Mouse (Mus musculus): ENCODE data around the gene Hcfc1r1. TPM values are rescaled to one million over a fixed set of nuclear protein-coding genes. Genes with fewer than 3 reads are reported as not detected.

Hcfc1r1 gene
- polyA plus RNA-seq, 1 experiment from 2014 or later = 47.9 TPM

DNA sequence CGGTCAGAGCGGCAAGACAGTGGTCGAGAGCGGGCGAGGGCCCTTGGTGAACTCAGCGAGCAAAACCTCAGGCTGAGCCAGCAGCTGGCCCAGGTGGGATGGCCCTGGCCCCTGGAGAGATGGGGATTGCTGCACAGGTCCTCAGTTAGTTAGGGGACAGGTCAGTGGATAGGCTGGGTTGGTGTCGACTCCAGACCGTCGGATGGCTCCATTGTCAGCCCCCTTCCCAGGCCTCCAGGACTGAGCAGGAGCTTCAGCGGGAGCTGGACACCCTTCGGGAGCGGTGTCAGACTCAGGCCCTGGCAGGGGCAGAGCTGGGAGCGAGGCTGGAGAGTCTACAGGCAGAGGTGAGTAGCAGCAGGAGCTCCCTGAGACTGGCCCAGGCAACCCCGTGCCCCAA is 7.9 kb upstream of the Hcfc1r1 start:
- ATAC-seq (replicated peaks; ENCODE audit: insufficient number of reproducible peaks, low FRiP score, low TSS enrichment, low read depth) (no peak; the same call in 1 of the 2 replicates), DNase-seq (ENCODE audit: low spot score) (no peak)
- peaks cover 3% of the 10 kb centered on the region; the same call in 1 of the 2 replicates for H3K36me3 ChIP-seq (replicated peaks; ENCODE audit: control insufficient read depth, insufficient read depth, low read depth, low read length)
- no peaks in the 10 kb centered on the region for H3K4me1 ChIP-seq (ENCODE audit: control insufficient read depth, insufficient read depth, low read length)
- H3K4me2 ChIP-seq (ENCODE audit: low read depth, low read length) = no peak overlapping the region
- no peak overlapping the region for H3K9ac ChIP-seq (replicated peaks; ENCODE audit: low read length)
- peaks cover 14% of the 10 kb centered on the region for H3K27me3 ChIP-seq (ENCODE audit: control insufficient read depth, insufficient read depth, low read length)
- H3K4me3 ChIP-seq (ENCODE audit: low read depth, low read length) = no peak overlapping the region
- no peak overlapping the region for H3K27ac ChIP-seq (replicated peaks; ENCODE audit: low read depth, low read length)
- 80% methylated on average over 14 of the region's 14 CpGs for WGBS
- H3K9me3 ChIP-seq (replicated peaks; ENCODE audit: control insufficient read depth, low read length) = no peaks in the 10 kb centered on the region

DNA sequence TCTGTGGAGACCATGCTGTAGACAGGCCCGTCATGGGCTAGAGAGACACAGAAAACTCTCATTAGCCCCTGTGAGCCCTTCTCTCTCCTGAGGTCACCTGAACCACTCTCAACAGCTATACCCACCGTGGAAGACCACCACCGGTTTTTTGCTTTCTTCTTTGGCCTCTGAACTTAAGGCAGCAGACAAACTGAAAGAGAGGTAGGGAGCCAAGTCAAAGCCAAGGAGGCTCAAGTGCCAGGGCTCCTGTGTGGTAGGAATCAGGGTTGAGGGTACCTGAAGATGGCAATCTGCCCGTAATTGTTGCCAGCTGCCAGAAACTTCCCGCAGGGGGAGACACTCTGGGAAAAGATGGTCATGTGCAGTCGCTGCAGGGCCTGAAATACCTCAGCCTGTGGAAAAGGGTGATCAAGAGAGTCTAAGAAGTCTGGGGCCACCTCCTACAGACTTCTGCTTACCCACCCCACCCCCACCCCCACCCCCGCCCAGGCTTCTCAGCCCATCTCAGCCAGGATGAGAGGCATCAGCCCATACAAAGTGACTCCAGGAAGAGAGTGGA is 2.8 kb upstream of the Hcfc1r1 start:
- Histone ChIP-seq H3K9me3 (replicated peaks; ENCODE audit: control insufficient read depth, low read length) (no peaks in the 10 kb centered on the region), H3K4me2 (ENCODE audit: low read depth, low read length) (no peak overlapping the region), H3K27ac (replicated peaks; ENCODE audit: low read depth, low read length) (no peak overlapping the region), H3K27me3 (ENCODE audit: control insufficient read depth, insufficient read depth, low read length) (no peaks in the 10 kb centered on the region), H3K9ac (replicated peaks; ENCODE audit: low read length) (no peak overlapping the region), H3K4me1 (ENCODE audit: control insufficient read depth, insufficient read depth, low read length) (peaks cover 3% of the 10 kb centered on the region; the same call in 1 of the 2 replicates), H3K4me3 (ENCODE audit: low read depth, low read length) (no peak overlapping the region), H3K36me3 (replicated peaks; ENCODE audit: control insufficient read depth, insufficient read depth, low read depth, low read length) (peaks cover 3% of the 10 kb centered on the region; the same call in 1 of the 2 replicates)
- WGBS = 80% methylated on average over 7 of the region's 7 CpGs
- DNase-seq (ENCODE audit: low spot score) (no peak), ATAC-seq (replicated peaks; ENCODE audit: insufficient number of reproducible peaks, low FRiP score, low TSS enrichment, low read depth) (no peak)

DNA sequence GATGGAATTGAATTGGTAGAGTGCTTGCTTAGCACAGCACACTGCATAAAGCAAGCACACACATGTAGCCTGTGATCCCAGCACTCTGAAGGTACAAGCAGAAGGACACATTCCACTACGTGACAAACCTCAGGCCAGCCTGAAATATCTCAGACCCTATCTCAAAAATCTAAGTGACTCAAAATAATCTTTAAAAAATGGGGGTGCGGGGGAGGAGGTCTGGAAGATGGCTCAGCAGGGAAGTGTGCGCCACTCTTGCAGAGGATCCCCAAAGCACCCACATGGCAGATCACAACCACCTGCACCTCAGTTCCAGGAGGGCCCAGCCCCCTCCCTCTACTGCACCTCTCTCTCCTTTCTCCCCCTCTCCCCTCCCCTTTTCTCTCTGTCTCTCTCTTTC is 1.9 kb upstream of the Hcfc1r1 start:
- WGBS = 82% methylated on average over 3 of the region's 3 CpGs

DNA sequence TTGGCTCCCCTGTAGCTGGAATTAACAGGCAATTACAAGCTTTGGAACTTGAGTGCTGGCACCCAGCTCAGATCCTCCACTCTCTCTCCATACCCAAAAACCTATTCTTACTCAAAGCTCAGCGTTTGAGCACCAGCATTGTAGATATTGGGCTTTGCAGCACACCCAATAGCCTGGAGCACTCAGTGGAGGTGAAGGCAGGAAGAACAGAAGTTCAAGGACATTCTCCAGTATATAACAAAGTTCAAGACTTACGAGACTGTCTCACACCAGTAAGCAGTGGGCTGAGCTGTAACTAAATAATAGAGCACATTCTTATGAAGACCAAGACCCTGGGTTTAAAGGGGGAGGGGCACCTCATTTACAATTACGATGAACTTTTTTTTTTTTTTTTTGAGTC is 635 bp upstream of the Hcfc1r1 start:
- H3K9me3 ChIP-seq (replicated peaks; ENCODE audit: control insufficient read depth, low read length) = no peaks in the 10 kb centered on the region
- H3K9ac ChIP-seq (replicated peaks; ENCODE audit: low read length) = no peak overlapping the region
- H3K4me2 ChIP-seq (ENCODE audit: low read depth, low read length) = peak overlapping the region; percentile 74; the same call in 1 of the 2 replicates
- DNase-seq (ENCODE audit: low spot score) = no peak
- peaks cover 3% of the 10 kb centered on the region; the same call in 1 of the 2 replicates for H3K36me3 ChIP-seq (replicated peaks; ENCODE audit: control insufficient read depth, insufficient read depth, low read depth, low read length)
- H3K27ac ChIP-seq (replicated peaks; ENCODE audit: low read depth, low read length) = no peak overlapping the region
- H3K27me3 ChIP-seq (ENCODE audit: control insufficient read depth, insufficient read depth, low read length) = 0 out of 2 replicates have a peak, but pooled peaks cover 2% of the 10 kb centered on the region
- ATAC-seq (replicated peaks; ENCODE audit: insufficient number of reproducible peaks, low FRiP score, low TSS enrichment, low read depth) = no peak
- peaks cover 3% of the 10 kb centered on the region; the same call in 1 of the 2 replicates for H3K4me1 ChIP-seq (ENCODE audit: control insufficient read depth, insufficient read depth, low read length)
- peak overlapping the region; percentile 65; the same call in 1 of the 2 replicates for H3K4me3 ChIP-seq (ENCODE audit: low read depth, low read length)
- WGBS = 66% methylated on average over 3 of the region's 3 CpGs

More for the DNA sequence above, 1.9 kb upstream of the Hcfc1r1 start:
- H3K36me3 ChIP-seq (replicated peaks; ENCODE audit: control insufficient read depth, insufficient read depth, low read depth, low read length) = peaks cover 3% of the 10 kb centered on the region; the same call in 1 of the 2 replicates
- no peak overlapping the region for H3K4me2 ChIP-seq (ENCODE audit: low read depth, low read length)
- peaks cover 3% of the 10 kb centered on the region; the same call in 1 of the 2 replicates for H3K4me1 ChIP-seq (ENCODE audit: control insufficient read depth, insufficient read depth, low read length)
- H3K27me3 ChIP-seq (ENCODE audit: control insufficient read depth, insufficient read depth, low read length) = no peaks in the 10 kb centered on the region
- H3K4me3 ChIP-seq (ENCODE audit: low read depth, low read length) = no peak overlapping the region
- ATAC-seq (replicated peaks; ENCODE audit: insufficient number of reproducible peaks, low FRiP score, low TSS enrichment, low read depth) (no peak), DNase-seq (ENCODE audit: low spot score) (no peak)
- H3K27ac ChIP-seq (replicated peaks; ENCODE audit: low read depth, low read length) = no peak overlapping the region
- H3K9me3 ChIP-seq (replicated peaks; ENCODE audit: control insufficient read depth, low read length) = no peaks in the 10 kb centered on the region
- no peak overlapping the region for H3K9ac ChIP-seq (replicated peaks; ENCODE audit: low read length)

DNA sequence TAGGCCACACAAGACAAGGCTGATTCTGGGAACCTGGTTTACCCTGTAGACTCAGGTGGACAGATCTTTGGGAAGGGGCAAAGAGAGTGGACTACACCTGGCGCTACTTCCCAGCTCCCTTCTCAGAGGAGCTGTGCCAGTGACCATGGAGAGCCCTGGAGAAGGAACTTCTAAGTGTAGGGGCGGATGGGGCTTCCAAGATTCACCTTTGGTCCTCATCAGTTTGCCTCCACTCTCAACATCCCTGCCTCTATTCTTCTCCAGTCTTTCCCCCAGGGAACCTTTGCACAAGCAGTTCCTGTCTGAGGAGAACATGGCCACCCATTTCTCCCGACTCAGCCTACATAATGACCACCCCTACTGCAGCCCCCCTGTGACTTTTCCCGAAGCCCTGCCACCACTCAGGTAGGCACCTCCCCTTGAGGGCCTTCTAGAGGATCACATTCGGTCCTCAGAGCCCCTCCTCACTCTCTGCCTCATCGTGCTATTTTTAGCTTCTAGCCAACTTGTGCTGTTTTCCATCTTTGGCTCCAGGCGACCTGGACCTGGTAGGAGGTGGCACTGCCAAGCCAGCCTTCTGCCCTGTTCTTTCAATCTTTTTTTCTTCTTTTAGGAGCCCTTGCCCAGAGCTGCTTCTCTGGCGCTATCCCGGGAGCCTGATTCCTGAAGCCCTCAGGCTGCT is 1.0 kb downstream of the Hcfc1r1 start:
- Histone ChIP-seq H3K27me3 (ENCODE audit: control insufficient read depth, insufficient read depth, low read length) (peaks cover 11% of the 10 kb centered on the region), H3K9me3 (replicated peaks; ENCODE audit: control insufficient read depth, low read length) (no peaks in the 10 kb centered on the region), H3K4me2 (ENCODE audit: low read depth, low read length) (peak overlapping the region; percentile 74), H3K4me3 (ENCODE audit: low read depth, low read length) (peak overlapping the region; percentile 65), H3K4me1 (ENCODE audit: control insufficient read depth, insufficient read depth, low read length) (peaks cover 3% of the 10 kb centered on the region; the same call in 1 of the 2 replicates), H3K27ac (replicated peaks; ENCODE audit: low read depth, low read length) (no peak overlapping the region), H3K9ac (replicated peaks; ENCODE audit: low read length) (peak overlapping the region; percentile 52), H3K36me3 (replicated peaks; ENCODE audit: control insufficient read depth, insufficient read depth, low read depth, low read length) (peaks cover 3% of the 10 kb centered on the region; the same call in 1 of the 2 replicates)
- ATAC-seq (replicated peaks; ENCODE audit: insufficient number of reproducible peaks, low FRiP score, low TSS enrichment, low read depth) (no peak), DNase-seq (ENCODE audit: low spot score) (no peak)
- WGBS = 38% methylated on average over 9 of the region's 9 CpGs

DNA sequence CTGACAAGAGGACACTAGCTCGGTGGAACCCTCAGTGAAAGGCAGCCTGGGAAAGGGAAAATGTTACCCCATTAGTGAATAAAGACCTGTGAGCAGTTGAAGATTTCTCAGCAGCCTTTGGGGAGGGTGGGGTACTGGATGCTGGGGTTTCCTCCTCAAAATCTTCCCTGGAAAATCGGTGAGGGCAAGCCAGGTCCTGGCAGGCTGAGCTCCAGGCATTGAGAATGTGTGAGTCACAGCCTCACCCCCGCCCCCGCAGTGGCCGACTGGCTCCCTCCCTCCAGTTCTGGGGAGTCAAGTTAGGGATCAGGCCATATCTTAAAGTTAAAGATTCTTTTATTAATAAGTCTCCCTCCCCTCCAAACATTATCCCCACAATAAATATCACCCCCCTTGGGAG is 1.7 kb downstream of the Hcfc1r1 start:
- DNase-seq (ENCODE audit: low spot score) (no peak), ATAC-seq (replicated peaks; ENCODE audit: insufficient number of reproducible peaks, low FRiP score, low TSS enrichment, low read depth) (no peak)
- H3K27ac ChIP-seq (replicated peaks; ENCODE audit: low read depth, low read length) = no peak overlapping the region
- no peaks in the 10 kb centered on the region for H3K9me3 ChIP-seq (replicated peaks; ENCODE audit: control insufficient read depth, low read length)
- no peak overlapping the region for H3K9ac ChIP-seq (replicated peaks; ENCODE audit: low read length)
- no peak overlapping the region for H3K4me2 ChIP-seq (ENCODE audit: low read depth, low read length)
- peaks cover 3% of the 10 kb centered on the region; the same call in 1 of the 2 replicates for H3K4me1 ChIP-seq (ENCODE audit: control insufficient read depth, insufficient read depth, low read length)
- no peaks in the 10 kb centered on the region for H3K36me3 ChIP-seq (replicated peaks; ENCODE audit: control insufficient read depth, insufficient read depth, low read depth, low read length)
- 50% methylated on average over 5 of the region's 5 CpGs for WGBS
- H3K27me3 ChIP-seq (ENCODE audit: control insufficient read depth, insufficient read depth, low read length) = peaks cover 18% of the 10 kb centered on the region
- no peak overlapping the region for H3K4me3 ChIP-seq (ENCODE audit: low read depth, low read length)

DNA sequence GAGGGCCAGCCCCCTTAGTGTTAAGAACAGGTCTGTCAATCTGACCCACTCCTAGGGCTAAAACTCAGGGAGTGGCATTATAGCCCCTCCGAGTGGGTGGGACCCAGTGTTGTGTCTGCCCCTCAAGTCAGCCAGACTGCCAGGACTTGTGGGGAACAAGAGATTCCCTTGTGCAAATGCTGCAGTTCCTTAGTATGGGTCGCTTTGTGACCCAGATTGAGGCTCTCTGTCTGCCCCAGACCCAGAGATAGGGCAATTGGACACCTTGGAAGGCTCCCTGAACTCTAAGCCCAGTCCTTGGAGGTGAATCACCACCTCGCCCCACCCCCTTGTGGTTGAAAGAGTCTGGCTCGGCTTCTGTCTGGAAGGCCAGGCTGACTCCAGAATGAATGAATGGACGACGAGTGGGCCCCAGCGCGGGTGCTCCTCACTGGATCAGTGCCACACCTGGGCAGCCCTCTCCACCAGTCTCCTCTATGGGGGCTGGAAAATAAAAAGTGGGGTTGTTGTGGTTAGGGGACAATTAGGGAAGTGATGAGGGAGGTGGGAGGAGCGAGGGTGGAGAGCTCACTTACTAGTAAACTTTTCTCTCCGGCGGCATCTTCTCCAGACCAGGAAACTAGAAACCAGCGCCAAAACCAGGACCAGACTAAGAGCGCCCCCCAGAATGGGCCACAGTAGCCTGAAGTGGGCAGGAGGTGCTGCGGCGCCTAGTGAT is 2.3 kb downstream of the Hcfc1r1 start:
- Histone ChIP-seq H3K9ac (replicated peaks; ENCODE audit: low read length) (no peak overlapping the region), H3K4me1 (ENCODE audit: control insufficient read depth, insufficient read depth, low read length) (peaks cover 3% of the 10 kb centered on the region; the same call in 1 of the 2 replicates), H3K27ac (replicated peaks; ENCODE audit: low read depth, low read length) (no peak overlapping the region), H3K27me3 (ENCODE audit: control insufficient read depth, insufficient read depth, low read length) (peaks cover 24% of the 10 kb centered on the region), H3K36me3 (replicated peaks; ENCODE audit: control insufficient read depth, insufficient read depth, low read depth, low read length) (no peaks in the 10 kb centered on the region), H3K9me3 (replicated peaks; ENCODE audit: control insufficient read depth, low read length) (no peaks in the 10 kb centered on the region), H3K4me2 (ENCODE audit: low read depth, low read length) (peak overlapping the region; percentile 92), H3K4me3 (ENCODE audit: low read depth, low read length) (peak overlapping the region; percentile 44)
- no peak for DNase-seq (ENCODE audit: low spot score)
- 12% methylated on average over 15 of the region's 15 CpGs for WGBS
- no peak for ATAC-seq (replicated peaks; ENCODE audit: insufficient number of reproducible peaks, low FRiP score, low TSS enrichment, low read depth)
